Mouse (Mus musculus) cerebellum, postnatal 14 days (tissue): Measurements from ENCODE around the gene Xndc1.
A peak's percentile ranks its signal among the peaks of the same experiment; 100 is the strongest.

Experiments
- DNase-seq, 2 experiments: peaks; one replicate each; pipeline ENCODE4 v3.0.0; 2021; ENCODE audit warnings: mixed read lengths in 2 of 2

The Xndc1 gene

DNA sequence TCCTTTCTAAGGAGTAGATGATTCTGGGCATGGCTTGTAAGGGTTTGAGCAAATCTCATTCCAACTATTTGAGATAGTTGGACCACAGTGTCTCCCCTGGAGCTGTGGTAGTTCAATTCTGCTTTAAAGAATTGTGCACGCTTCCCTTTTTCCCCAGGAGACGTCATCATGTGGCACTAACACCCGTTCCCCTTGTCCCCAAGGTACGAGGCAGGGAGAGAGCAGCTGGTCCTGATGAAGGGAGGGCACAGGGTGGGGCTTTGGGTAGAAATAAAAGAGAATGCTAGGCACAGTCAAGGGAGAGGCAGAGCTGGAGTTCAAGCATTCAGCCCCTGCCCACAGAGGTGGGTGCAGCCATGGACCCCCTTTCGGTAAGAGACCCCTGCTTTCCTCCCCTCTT, 17.5 kb downstream of the Xndc1 start, which contains the start of gene Trpc2:
Gene Trpc2 (plus strand): TSS at position 301 of the 400 bp plus-strand sequence.
- DNase-seq = no peak

GRCm38 (mm10) chr7:102084041-102084696, 18.9 kb downstream of the Xndc1 start:
- no peak for DNase-seq

GRCm38 (mm10) chr7:102087336-102087735, 22.0 kb downstream of the Xndc1 start:
- DNase-seq = peak; percentile 41 to 46

DNA sequence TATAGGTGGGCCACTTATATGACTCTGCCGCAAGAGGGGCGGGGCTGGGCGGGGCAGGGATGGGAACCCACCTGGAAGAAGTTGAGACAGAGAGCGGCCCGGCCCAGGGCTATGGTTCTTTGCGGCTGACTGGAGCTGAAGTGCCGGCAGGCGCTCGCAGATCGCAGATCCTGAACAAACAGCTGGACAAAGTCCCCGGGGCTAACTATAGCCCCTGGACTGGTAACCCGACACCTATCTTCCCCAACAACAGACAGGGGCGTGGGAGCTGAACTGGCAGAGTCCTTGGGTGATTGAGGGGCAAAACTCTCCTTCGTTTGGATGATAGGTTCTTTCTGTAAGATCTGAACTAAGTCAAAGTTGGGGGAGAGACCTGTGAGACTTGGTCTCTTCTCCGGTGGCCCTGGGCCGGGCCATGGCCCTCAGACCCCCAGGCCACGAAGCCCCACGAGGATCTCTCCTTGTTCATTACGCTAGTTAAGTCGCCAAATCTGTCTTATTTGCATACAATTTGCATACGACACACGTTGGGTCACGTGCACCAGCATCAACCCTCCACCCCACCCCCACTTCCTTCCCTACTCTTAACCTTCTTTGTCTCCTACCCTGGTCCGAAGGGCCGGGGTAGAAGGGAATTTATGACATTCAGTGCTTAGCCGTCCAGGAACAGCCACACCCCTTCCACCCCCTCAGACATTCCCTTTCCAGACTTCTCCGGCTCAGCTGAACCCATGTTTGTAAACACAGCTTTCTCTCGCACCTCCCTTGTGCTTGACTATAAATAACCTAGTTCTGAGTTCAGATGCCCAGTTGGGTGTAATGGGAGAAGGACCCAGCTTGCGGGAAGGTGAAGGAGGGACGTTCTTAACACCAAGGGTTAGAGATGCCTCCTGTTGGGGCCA, 34.7 kb downstream of the Xndc1 start:
- no peak for DNase-seq

GRCm38 (mm10) chr7:102100868-102101267, 35.6 kb downstream of the Xndc1 start:
- DNase-seq = no peak

GRCm38 (mm10) chr7:102101487-102101886, 36.2 kb downstream of the Xndc1 start, which contains the start of gene Art1:
Art1 (plus strand) TSS chr7:102101743.
- no peak for DNase-seq

DNA sequence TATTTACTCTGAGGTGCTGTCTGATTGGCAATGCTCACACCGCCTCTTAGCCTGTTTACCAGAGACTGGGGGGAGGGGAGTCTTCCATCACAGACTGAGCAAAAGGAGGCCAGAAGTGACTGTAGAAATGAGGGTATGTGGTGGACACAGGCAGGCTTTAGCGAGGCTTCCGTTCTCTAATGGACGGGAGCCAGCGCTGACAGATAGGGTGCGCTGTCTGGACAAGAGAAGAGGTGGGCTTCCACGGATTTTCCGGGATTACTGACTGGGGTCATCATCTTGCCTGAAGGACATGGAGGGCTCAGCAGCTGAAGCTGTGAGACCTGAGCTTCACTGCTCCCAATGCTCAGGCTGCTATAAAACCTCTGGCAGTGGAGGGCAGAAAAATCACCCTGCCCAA, 36.9 kb downstream of the Xndc1 start:
- DNase-seq = peak in 1 of 2 experiments; percentile 38

- no peak for DNase-seq
Measured at GRCm38 (mm10) chr7:102102696-102103095, 37.4 kb downstream of the Xndc1 start.

DNA sequence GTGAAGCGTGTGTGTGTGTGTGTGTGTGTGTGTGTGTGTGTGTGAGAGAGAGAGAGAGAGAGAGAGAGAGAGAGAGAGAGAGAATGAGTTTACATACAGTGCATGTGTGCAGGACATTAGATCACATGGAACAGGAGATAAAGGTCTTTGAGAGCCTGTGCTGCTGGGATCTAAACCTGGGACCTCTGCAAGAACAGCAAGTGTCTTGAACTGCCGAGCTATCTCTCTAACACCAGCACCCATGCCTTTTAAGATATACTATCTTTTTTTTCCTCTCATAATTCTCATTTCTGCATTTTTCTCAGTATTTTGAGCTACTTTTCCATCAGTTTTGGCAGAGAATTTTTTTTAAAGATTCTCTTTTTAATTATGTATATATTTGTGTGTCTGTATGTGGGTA, 38.2 kb downstream of the Xndc1 start:
- no peak for DNase-seq

DNA sequence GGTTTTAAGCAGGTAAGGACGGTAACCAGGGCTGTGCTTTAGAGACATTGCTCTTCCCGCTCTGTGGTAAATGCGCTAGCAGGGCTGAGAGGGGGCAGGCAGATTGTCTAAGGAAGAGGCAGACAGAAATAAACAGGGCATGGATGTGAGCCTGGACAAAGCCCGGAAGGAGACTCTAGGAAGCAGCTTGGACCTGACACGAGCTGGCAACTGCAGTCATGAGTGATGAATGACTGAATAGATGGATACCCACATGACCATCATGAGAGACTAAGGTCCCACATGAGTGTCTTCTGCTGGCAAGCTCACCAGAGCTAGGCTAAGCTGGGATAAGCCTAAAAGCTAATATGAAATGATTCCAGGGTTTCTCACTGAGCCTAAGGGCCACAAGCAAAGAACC, 38.8 kb downstream of the Xndc1 start:
- peak; percentile 65 to 69 for DNase-seq

DNA sequence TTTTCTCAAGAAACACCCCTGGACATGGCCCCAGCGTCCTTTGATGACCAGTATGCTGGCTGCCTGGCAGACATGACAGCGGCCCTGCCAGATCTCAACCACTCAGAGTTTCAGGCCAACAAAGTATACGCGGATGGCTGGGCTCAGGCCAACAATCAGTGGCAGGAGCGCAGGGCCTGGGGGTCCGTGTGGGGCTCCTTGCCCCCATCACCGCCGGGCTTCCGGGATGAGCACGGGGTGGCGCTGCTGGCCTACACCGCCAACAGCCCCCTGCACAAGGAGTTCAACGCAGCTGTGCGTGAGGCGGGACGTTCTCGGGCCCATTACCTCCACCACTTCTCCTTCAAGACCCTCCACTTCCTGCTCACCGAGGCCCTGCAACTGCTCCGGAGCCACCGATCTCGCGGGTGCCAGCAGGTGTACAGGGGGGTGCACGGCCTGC, 41.4 kb downstream of the Xndc1 start:
- DNase-seq = peak; percentile 48 to 54

GRCm38 (mm10) chr7:102108206-102108605, 42.9 kb downstream of the Xndc1 start:
- DNase-seq = no peak

- no peak for DNase-seq
Measured at GRCm38 (mm10) chr7:102109171-102109570, 43.9 kb downstream of the Xndc1 start, which contains the start of gene Art5. Art5 (minus strand) TSS chr7:102109489.

- no peak for DNase-seq
Measured at GRCm38 (mm10) chr7:102109746-102110145, 44.4 kb downstream of the Xndc1 start.

GRCm38 (mm10) chr7:102113151-102113729, 47.9 kb downstream of the Xndc1 start:
- no peak for DNase-seq

DNA sequence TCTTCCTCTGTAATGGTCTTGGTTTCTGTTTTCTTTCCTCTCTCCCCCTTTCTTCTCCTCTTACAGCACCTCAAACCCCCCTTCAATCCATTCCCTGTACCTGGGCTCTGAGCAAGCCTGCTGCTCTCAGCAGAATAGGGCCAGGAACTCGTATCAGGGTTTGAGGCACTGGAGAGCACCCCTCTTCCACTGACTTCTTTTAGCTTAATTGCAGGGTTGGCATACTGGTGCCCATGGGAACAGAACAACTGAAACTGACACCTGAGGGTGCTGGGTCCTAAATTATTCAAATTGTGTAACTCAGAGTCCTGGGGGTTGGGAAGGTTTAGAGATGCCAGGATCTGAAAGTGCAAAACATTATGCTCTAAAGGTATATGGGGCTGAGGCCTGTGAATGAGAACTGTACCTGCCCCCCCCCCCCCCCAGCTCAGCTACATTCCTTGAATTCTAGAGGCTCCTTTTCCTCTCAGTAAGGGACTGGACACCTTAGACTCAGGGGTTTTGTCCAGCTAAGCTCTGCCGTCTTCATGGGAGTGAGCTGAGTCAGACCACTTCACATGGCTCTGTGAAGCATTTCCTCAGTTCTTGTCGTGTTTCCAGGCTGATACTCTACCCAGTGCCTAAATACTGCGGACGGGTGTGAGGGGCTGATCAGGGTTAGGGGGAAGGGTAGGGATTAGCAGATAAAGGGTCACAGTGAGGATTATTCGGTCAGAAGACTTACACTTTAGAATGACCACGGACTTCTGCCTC, 51.4 kb downstream of the Xndc1 start, which contains the start of gene Chrna10:
Gene Chrna10 (minus strand): TSS at position 250 of the 753 bp plus-strand sequence.
- no peak for DNase-seq

- DNase-seq = no peak
Measured at GRCm38 (mm10) chr7:102117382-102117781, 52.1 kb downstream of the Xndc1 start.

DNA sequence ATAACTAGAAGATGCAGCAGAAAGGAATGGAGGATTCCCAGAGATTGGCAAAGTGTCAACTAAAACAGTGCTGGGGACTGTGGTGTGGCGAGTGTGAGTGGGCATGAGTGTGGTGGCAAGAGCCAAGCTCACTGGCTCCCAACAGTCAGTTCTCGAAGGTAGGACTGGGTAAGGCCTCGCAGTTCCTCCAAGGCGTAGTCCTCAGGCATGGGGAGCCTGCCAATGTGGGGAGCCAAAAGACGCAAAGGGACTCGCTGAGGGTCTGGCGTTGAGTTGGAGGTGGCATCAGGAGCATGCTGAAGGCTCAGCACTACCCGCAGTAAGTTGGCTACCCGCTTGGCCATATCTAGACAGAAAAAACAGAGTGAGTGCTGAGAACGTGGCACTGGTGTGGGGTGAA, 55.0 kb downstream of the Xndc1 start:
- DNase-seq = peak; percentile 74 to 82

- DNase-seq = no peak
Measured at GRCm38 (mm10) chr7:102132395-102132794, 67.1 kb downstream of the Xndc1 start.
